Mouse (Mus musculus) embryo, embryonic 9.5 days (tissue): Measurements from ENCODE around the gene Slc39a7.
A peak's percentile ranks its signal among the peaks of the same experiment; 100 is the strongest.
"Not testable (repeated sequence)": the region's sequence is repeated elsewhere in the genome, so short reads cannot be mapped to it uniquely, and the experiment has no call there.

Experiments used
- DNase-seq: peaks from one replicate; pipeline ENCODE4 v3.0.0-alpha.2; 2017; ENCODE audit errors: extremely low spot score

Gene Slc39a7

DNA sequence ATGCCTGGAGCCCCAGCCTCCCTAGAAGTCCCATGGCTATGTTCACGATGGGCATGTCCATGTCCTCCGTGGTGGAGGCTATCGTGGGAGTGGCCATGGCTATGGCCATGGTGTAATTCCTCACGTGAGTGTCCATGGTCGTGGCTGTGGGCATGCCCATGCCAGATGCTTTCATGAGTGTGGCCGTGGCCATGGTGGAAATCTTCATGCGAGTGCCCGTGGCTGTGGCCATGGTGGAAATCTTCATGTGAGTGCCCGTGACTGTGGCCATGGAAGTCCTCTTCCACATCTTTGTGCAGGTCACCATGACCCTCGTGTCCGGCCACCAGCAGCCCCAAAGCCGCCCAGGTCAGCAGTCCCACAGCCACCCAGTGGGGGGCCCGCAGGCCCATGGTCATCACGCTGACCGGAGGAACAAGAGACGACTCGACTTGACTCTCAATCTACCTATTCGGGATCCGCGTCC, 588 bp downstream of the Slc39a7 start:
- DNase-seq = no peak

GRCm38 (mm10) chr17:34029890-34030595, 1.4 kb downstream of the Slc39a7 start:
- DNase-seq = no peak

- no peak for DNase-seq
Measured at GRCm38 (mm10) chr17:34029150-34029889, 2.2 kb downstream of the Slc39a7 start.

GRCm38 (mm10) chr17:34028501-34029149, 2.9 kb downstream of the Slc39a7 start:
- DNase-seq = no peak

DNA sequence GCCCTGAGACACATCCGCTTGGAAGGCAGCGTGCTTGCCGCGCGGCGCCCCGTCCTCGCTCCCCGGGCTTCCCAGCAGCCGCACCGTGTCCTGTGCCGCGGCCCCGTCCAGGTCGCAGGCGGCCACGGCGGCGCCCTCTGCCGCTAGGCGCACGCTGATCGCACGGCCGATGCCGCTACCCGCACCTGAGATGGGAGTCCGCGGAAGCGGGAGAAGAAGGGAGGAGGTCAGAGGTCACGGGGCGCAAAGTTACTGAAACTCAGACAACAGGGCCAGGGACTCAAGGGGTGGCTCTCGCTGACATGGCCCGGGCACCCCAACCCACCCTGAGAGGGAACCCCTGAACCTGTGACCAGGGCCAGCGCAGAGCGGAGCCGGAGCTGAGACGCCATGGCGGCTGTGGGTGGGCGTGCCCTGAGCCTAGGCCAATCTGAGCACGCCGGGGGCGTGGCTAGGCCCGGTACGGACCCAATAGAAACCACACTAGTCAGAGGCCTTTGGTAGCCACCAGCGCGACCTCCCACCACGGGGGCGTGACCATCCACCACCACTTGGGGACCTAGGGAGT, 3.7 kb downstream of the Slc39a7 start, which contains the start of gene H2-Ke6:
Gene H2-Ke6 (minus strand): TSS at position 405 of the 568 bp plus-strand sequence.
- peak; percentile 96 for DNase-seq

- no peak for DNase-seq
Measured at GRCm38 (mm10) chr17:34026917-34027655, 4.4 kb downstream of the Slc39a7 start.

GRCm38 (mm10) chr17:34026221-34026620, 5.3 kb downstream of the Slc39a7 start:
- no peak for DNase-seq

DNA sequence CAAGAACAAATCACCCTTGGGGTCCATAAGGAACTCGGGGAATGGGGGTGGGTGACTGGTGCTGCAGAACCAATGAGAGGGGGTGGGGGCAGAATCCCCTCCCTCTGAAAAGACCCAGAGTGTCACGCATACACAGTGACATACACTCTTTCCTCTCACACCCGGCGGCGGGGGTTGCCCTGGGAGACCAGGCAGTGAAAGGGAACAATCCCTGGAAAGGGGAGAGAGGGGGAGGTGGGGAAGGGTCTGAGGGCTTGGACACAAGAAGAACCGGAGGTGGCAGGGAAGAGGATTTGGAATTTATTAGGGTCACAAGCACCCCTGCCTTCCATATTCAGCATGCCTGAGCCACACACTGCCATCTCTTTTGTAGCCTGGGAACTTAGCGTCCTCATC, 5.7 kb downstream of the Slc39a7 start:
- peak; percentile 92 for DNase-seq

- peak; percentile 57 for DNase-seq
Measured at GRCm38 (mm10) chr17:34024861-34025755, 6.4 kb downstream of the Slc39a7 start.

- peak; percentile 94 for DNase-seq
Measured at GRCm38 (mm10) chr17:34024317-34024821, 7.1 kb downstream of the Slc39a7 start, which contains the start of gene Ring1. Gene Ring1, minus strand, starts transcription at chr17:34024680.

GRCm38 (mm10) chr17:34023678-34024077, 7.8 kb downstream of the Slc39a7 start:
- no peak for DNase-seq

- no peak for DNase-seq
Measured at GRCm38 (mm10) chr17:34022987-34023386, 8.5 kb downstream of the Slc39a7 start.

DNA sequence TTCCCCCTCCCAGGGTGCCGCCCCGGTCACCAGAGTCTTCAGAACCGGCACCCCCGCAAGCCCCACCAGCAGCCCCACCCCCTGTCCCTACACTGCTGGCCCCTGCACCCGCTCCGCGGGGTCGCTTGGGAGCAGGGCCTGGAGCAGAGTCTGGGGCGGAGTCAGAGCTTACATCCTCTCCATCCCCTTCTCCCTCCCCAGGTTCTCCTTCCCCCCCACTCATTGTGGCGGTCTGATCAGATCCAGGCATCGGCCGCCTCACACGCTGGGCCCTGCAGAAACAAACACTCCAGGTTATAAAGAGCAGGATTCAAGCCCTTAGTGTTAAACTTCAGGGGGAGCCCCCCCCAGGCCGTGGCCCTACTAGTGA, 9.1 kb downstream of the Slc39a7 start:
- DNase-seq = no peak

GRCm38 (mm10) chr17:34021539-34022413, 9.7 kb downstream of the Slc39a7 start:
- DNase-seq = no peak

DNA sequence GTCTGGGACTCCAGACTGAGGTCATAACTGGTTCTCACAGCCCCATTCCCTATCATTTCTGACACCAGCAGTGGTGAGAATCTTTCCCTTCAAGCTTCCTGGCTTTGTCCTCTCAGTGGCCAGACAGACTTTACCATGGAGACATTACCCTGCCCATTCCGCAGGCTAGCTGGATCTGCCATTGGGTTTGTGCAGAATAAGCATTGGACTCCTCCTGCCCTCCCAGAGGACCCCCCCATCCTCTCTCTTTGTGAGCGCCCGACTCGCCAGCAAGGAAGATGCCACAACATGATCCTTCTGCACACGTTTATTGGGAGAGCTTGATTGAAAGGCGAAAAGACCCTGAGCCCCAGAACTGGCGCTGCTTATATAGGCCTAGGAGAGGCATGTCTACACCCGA, 18.0 kb downstream of the Slc39a7 start:
- no peak for DNase-seq

GRCm38 (mm10) chr17:34010156-34010555, 21.3 kb downstream of the Slc39a7 start:
- no peak for DNase-seq

GRCm38 (mm10) chr17:34006570-34006969, 24.9 kb downstream of the Slc39a7 start:
- DNase-seq = no peak

DNA sequence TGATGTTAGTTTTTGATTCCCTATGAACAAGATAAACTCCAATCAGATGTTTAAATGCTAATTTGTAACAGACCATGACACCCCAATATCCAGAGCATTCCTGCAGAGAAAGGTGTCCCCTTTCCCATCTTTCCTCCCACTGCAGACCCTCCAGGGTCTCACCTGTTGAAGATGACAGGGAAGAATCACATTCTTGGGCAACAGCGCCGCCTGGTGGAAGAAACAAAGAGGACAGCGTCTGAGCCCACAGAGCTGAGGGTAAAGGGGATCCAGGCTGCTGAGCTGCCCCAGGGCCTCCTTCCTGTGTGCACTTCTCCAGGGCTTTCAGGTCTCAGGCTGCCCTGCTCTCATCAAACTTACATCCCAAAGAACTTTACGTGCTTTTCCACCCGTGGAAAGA, 28.1 kb downstream of the Slc39a7 start:
- DNase-seq = peak; percentile 62

DNA sequence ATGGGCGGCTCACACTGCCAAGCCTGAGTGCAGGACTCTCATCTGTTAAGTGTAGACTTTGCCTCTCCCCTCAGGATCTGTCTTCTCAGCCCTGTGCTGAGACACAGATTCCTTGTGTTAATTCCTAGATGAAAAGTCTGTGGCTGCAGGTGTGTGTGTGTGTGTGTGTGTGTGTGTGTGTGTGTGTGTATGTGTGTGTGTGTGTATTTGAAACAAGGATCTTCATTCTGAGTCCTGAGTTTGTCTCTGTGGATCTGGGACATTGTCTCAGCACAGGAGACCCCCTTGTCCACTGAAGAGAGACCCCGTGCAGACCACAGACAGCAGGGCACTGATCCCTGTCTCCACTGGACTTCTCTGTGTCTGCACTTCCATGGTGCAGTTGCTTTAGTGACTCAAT, 30.7 kb downstream of the Slc39a7 start:
- not testable (repeated sequence) for DNase-seq
